ENCODE assay signal across 10 mouse cellular contexts in the genomic region with DNA sequence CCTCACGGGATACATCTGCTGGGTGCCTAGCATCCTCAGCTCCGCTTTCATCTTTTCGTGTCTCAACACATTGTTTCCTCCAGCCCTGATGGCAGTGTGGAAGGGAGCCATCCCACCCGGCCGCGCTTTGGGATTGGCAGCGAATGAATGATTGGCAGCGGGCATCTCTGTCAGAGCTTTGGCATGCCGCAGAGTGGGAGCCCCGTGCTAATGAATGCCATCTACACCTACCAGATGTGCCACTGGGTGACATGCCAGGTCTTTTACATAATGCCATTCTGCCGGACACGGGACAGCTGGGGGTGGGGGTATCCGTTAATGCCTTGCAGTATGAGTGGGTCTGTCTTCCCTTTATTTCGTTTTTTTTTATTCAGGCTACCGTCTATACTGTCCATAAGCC. TPM values are rescaled to one million over a fixed set of nuclear protein-coding genes. Genes with fewer than 3 reads are reported as not detected.
DNase-seq lines count a peak whose midpoint lies in the region; ATAC-seq and TF ChIP-seq lines count a peak whose summit lies in the region.
"Had no signal": no experiment of that assay in that cellular context is flagged by ENCODE, and none has a peak within 500 bp of the region (broad histone marks: within the 10 kb centered on the region; RNA-seq: fewer than 3 reads in every experiment).

No protein-coding gene starts in this region.

- no peaks in the 10 kb centered on the region for H3K9me3 ChIP-seq in lung, embryonic 15.5 days
- H3K9me3 ChIP-seq in hindbrain, embryonic 12.5 days (replicated peaks) = no peaks in the 10 kb centered on the region
- no peaks in the 10 kb centered on the region for H3K9me3 ChIP-seq in neural tube, embryonic 14.5 days (ENCODE audit: control insufficient read depth, low read length)

- H3K9ac ChIP-seq in lung, embryonic 15.5 days = no peak overlapping the region
- no peak overlapping the region for H3K9ac ChIP-seq in hindbrain, embryonic 12.5 days
- no peak overlapping the region for H3K9ac ChIP-seq in neural tube, embryonic 14.5 days (replicated peaks; ENCODE audit: low read depth, low read length)

- no peak for TF ChIP-seq POLR2A in lung, adult 2 months (IDR thresholded peaks at IDR 0.05; ENCODE audit: borderline replicate concordance, extremely low read depth, low read depth, low read length)

- peak overlapping the region; percentile 42 for H3K27ac ChIP-seq in lung, embryonic 15.5 days
- H3K27ac ChIP-seq in hindbrain, embryonic 12.5 days = no peak overlapping the region
- peak overlapping the region; percentile 36; the same call in 1 of the 2 replicates for H3K27ac ChIP-seq in neural tube, embryonic 14.5 days (ENCODE audit: low read depth, low read length)

- DNase-seq in cerebellum, postnatal 36 days = peak; percentile 10 to 17
- no peak for DNase-seq in lung, adult 2 months
- no peak for DNase-seq in MN1 (ENCODE audit: low spot score)
- DNase-seq: cerebellum, adult 8-10 months; liver had no signal

- TF ChIP-seq CTCF in lung, adult 2 months (IDR thresholded peaks at IDR 0.05; ENCODE audit: insufficient read depth, low read length) = no peak

- H3K4me2 ChIP-seq in lung, embryonic 15.5 days = peak overlapping the region; percentile 84; the same call in 1 of the 2 replicates
- H3K4me2 ChIP-seq in hindbrain, embryonic 12.5 days (replicated peaks) = peak overlapping the region; percentile 73
- peak overlapping the region; percentile 65; the same call in 1 of the 2 replicates for H3K4me2 ChIP-seq in neural tube, embryonic 14.5 days (ENCODE audit: low read depth, low read length)

- peak overlapping the region; percentile 49; the same call in 1 of the 2 replicates for H3K4me3 ChIP-seq in lung, embryonic 15.5 days
- H3K4me3 ChIP-seq in lung, adult 2 months (replicated peaks; ENCODE audit: extremely low read depth, low read depth, low read length) = no peak overlapping the region
- peak overlapping the region; percentile 4; the same call in 1 of the 2 replicates for H3K4me3 ChIP-seq in hindbrain, embryonic 12.5 days
- no peak overlapping the region for H3K4me3 ChIP-seq in neural tube, embryonic 14.5 days (ENCODE audit: low read depth, low read length)

- peaks cover 59% of the 10 kb centered on the region for H3K27me3 ChIP-seq in lung, embryonic 15.5 days
- H3K27me3 ChIP-seq in hindbrain, embryonic 12.5 days = peaks cover 58% of the 10 kb centered on the region
- H3K27me3 ChIP-seq in neural tube, embryonic 14.5 days (ENCODE audit: control insufficient read depth, insufficient read depth, low read length) = peaks cover 8% of the 10 kb centered on the region; the same call in 1 of the 2 replicates

- 6% methylated on average over 15 of the region's 15 CpGs for WGBS in lung, embryonic 15.5 days
- 14% methylated on average over 15 of the region's 15 CpGs for WGBS in lung, adult 2 months
- WGBS in hindbrain, embryonic 12.5 days = under 1% methylated on average over 15 of the region's 15 CpGs
- WGBS in neural tube, embryonic 14.5 days = 1% methylated on average over 15 of the region's 15 CpGs

- H3K36me3 ChIP-seq in lung, embryonic 15.5 days = no peaks in the 10 kb centered on the region
- no peaks in the 10 kb centered on the region for H3K36me3 ChIP-seq in hindbrain, embryonic 12.5 days
- no peaks in the 10 kb centered on the region for H3K36me3 ChIP-seq in neural tube, embryonic 14.5 days (ENCODE audit: control insufficient read depth, insufficient read depth, low read length)

- ATAC-seq in cerebellum, adult (ENCODE audit: insufficient number of reproducible peaks, low FRiP score, low TSS enrichment) = no peak
- no peak for ATAC-seq in lung, embryonic 15.5 days (ENCODE audit: borderline replicate concordance, extremely low read depth, low FRiP score, low TSS enrichment)
- no peak for ATAC-seq in hindbrain, embryonic 12.5 days (ENCODE audit: low FRiP score)
- ATAC-seq in neural tube, embryonic 14.5 days (ENCODE audit: low read depth) = 0 out of 2 replicates have a peak, but pooled peaks have one; percentile 6
- no peak for ATAC-seq in megakaryocyte, adult 5-6 weeks (ENCODE audit: poor library complexity, severe bottlenecking)

- H3K4me1 ChIP-seq in lung, embryonic 15.5 days = peaks cover 27% of the 10 kb centered on the region
- no peaks in the 10 kb centered on the region; the same call in 1 of the 2 replicates for H3K4me1 ChIP-seq in lung, adult 2 months (ENCODE audit: control insufficient read depth, insufficient read depth, low read length)
- H3K4me1 ChIP-seq in hindbrain, embryonic 12.5 days = peaks cover 27% of the 10 kb centered on the region
- H3K4me1 ChIP-seq in neural tube, embryonic 14.5 days (ENCODE audit: control insufficient read depth, insufficient read depth, low read length) = peaks cover 22% of the 10 kb centered on the region; the same call in 1 of the 2 replicates

RNA-seq across cellular contexts. Expression of gene Prdm8, which starts 0.9 kb away (rescaled TPM):
- polyA plus RNA-seq in lung, embryonic 15.5 days (2015; fragmentation: Nextera tagmentation; extraction: Ambion mirVana) = 0.44 and 0.95 TPM in 2 replicates
- 3.6 and 4.7 TPM in 2 replicates for polyA plus RNA-seq in lung, adult 2 months (2012; rRNA removed)
- polyA plus RNA-seq in hindbrain, embryonic 12.5 days (2016; fragmentation: Nextera tagmentation; extraction: Ambion mirVana) = 2.8 and 3.2 TPM in 2 replicates
- 5.7 and 7.2 TPM in 2 replicates for polyA plus RNA-seq in neural tube, embryonic 14.5 days (2014; fragmentation: Nextera tagmentation; extraction: Ambion mirVana)
- not detected in 2 replicates for total RNA-seq in megakaryocyte, adult 5-6 weeks (2015)
- not detected in 2 replicates for total RNA-seq in megakaryocyte, adult 5-6 weeks (2017)

Comparison
In these comparisons a context has a peak if more than half of its experiments do, and no peak if none do; other contexts are left out.
1. H3K4me3 ChIP-seq: peak in lung, embryonic 15.5 days (single experiment) and hindbrain, embryonic 12.5 days (single experiment); none in lung, adult 2 months (single experiment) and neural tube, embryonic 14.5 days (single experiment).
2. DNase-seq: peak in cerebellum, postnatal 36 days (2 of 2); none in lung, adult 2 months (single experiment) and MN1 (single experiment).
3. Peak in every context shown above with its lines, with median percentiles within 50 percentile points of each other: H3K4me2 ChIP-seq.